Mouse (Mus musculus): ENCODE results near the gene Fut2. TPM values are rescaled to one million over a fixed set of nuclear protein-coding genes. Genes with fewer than 3 reads are reported as not detected.

The Fut2 gene
- not detected in 2 replicates for polyA plus RNA-seq (2012; ENCODE audit: insufficient read depth, low replicate concordance)

DNA sequence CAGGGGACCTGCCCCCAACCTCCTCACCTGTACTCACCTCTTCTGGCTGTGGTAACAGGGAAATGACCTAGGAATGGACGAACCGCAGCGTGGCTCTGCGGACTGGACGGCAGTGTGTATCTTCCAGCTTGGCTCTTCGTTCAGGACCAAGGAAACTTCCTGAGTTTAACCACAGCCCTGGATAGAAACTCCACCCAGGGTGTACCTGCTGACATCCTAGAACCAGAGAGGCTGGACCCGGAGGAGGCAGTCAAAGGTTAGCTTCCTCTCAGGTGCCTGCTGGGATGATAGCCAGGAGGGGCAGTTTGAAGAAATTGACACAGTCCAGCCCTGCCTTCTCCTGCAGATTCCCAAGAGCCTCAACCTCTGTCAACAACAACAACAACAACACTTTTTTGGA is at the start of gene Fut2:
Fut2 (minus strand) TSS at position 234 of the 400 bp plus-strand sequence.
- Histone ChIP-seq H3K27me3 (replicated peaks) (peaks cover 28% of the 10 kb centered on the region), H3K4me3 (replicated peaks) (no peak within 1 kb of the TSS), H3K4me1 (peaks cover 16% of the 10 kb centered on the region), H3K36me3 (replicated peaks; ENCODE audit: low read length) (no peaks in the 10 kb centered on the region), H3K9me3 (no peaks in the 10 kb centered on the region)
- no peak for TF ChIP-seq GATA1 (IDR thresholded peaks at IDR 0.05; ENCODE audit: borderline replicate concordance, low read length)
- no peak for TF ChIP-seq FLI1 (IDR thresholded peaks at IDR 0.05; ENCODE audit: low read length)

DNA sequence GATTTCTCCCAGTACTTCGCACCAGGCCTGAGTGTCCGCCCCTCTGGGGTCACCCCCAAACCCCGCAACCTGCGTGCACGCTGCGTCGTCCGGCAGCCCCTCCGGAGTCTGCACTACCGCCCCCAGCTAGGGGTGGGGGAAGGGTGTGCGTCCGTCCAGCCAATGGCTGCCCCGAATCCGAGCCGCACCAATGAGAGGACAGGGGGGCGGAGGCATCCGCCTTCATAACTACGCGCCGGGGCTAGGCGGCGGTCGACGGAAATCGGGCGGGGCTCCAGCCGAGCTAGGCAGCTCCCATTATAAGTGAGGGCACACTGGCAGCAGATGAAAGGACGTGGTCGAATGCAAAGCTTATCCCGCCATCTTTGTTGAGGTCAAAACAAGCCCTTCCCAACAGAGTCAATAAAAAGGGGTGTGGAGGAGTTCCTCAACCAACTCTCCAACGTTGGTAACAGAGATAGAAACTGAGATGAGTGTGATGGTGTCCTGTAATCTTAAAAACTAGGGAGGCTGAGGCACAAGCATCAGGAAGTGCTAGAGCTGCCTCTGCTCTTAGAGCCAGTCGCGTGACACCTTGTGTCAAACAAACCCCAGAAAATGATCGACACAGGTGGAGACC is 49.0 kb upstream of the Fut2 start, which contains the start of gene Rpl18:
Rpl18 (plus strand) TSS at position 368 of the 619 bp plus-strand sequence.
- no peaks in the 10 kb centered on the region for H3K27me3 ChIP-seq (replicated peaks)
- peaks cover 74% of the 10 kb centered on the region for H3K4me1 ChIP-seq
- H3K36me3 ChIP-seq (replicated peaks; ENCODE audit: low read length) = peaks cover 63% of the 10 kb centered on the region

DNA sequence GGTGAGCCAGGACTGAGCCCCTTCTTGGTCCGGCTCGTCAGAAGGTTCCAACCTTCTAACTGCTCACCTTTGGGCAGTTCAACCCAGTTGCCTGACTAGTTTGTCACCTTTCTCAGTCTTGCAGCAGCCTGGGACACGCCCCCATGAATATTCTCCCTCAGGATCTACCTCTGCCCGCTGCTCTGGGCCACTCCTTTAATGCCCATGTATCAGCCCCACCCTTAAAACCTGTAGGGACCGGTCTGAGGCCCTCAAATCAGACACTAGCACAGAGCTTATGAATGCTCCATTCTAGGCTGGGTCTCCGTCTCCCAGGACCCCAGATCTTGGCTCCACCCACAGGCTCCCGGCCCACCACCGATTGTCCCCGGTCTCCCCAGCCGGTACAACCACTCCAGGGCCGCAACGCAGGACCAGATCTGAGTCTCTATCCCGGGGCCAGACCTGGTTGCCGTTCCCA is 48.5 kb upstream of the Fut2 start:
- Histone ChIP-seq H3K4me1 (peaks cover 74% of the 10 kb centered on the region), H3K36me3 (replicated peaks; ENCODE audit: low read length) (peaks cover 63% of the 10 kb centered on the region), H3K4me3 (replicated peaks) (peak overlapping the region; percentile 99), H3K9me3 (no peaks in the 10 kb centered on the region), H3K27me3 (replicated peaks) (no peaks in the 10 kb centered on the region)
- no peak for TF ChIP-seq GATA1 (IDR thresholded peaks at IDR 0.05; ENCODE audit: borderline replicate concordance, low read length)
- TF ChIP-seq FLI1 (IDR thresholded peaks at IDR 0.05; ENCODE audit: low read length) = no peak

More for the DNA sequence above, 49.0 kb upstream of the Fut2 start, which contains the start of gene Rpl18:
- no peaks in the 10 kb centered on the region for H3K9me3 ChIP-seq
- peak within 1 kb of the TSS; percentile 99 for H3K4me3 ChIP-seq (replicated peaks)
- TF ChIP-seq GATA1 (IDR thresholded peaks at IDR 0.05; ENCODE audit: borderline replicate concordance, low read length) = no peak; the same call in 2 of the 3 replicates
- TF ChIP-seq FLI1 (IDR thresholded peaks at IDR 0.05; ENCODE audit: low read length) = no peak

DNA sequence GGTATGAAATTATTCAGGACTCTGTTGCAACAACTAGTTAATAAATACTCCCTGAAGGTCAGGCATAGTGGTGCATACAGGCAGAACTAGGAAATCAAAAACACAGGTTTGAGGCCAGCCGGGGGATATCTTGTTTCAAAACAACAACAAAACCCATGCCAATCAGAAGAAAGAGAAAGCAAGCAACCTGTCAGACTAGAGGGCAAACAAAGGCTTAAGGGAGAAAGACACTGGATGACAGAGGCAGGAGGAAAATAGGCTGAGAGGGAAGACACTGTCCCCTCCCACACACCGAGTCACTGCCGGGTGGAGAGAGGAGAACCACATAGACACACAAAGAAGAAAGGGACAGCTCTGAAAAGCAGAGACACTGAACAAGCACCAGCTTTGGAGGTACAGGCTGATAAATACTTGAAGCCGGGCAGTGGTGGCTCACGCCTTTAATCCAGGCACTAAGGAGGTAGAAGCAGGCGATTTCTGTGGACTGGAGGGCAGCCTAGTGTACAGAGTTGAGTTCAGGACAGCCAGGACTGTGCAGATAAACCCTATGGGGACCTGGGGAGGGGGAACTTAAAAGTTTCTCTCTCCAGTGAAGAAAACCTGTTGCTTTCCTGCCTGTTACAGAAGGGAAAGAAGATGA is 47.8 kb upstream of the Fut2 start:
- no peaks in the 10 kb centered on the region for H3K27me3 ChIP-seq (replicated peaks)
- H3K4me1 ChIP-seq = peaks cover 74% of the 10 kb centered on the region
- TF ChIP-seq FLI1 (IDR thresholded peaks at IDR 0.05; ENCODE audit: low read length) (no peak), GATA1 (IDR thresholded peaks at IDR 0.05; ENCODE audit: borderline replicate concordance, low read length) (no peak)
- H3K4me3 ChIP-seq (replicated peaks) = peak overlapping the region; percentile 99
- no peaks in the 10 kb centered on the region for H3K9me3 ChIP-seq
- H3K36me3 ChIP-seq (replicated peaks; ENCODE audit: low read length) = peaks cover 63% of the 10 kb centered on the region

DNA sequence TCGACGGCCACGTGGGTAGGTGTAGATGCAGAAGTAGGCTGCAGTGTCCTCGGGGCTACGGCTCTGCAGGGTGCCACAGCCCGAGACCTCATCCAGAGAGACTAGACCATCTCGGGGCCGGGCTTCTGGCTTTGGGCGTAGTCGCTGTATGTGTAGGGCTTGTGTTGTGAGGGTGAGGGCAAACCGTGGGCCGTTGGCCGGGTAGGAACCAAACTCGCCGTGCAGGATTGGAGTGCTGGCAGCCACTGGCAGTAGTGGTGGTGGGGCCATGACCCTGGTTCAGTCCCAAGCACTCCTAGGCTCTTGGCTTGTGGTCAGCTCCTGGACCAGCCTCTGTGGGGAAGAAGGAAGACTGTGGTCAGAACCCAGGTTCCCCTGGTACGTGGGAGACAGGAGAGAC is 47.2 kb upstream of the Fut2 start:
- H3K4me3 ChIP-seq (replicated peaks) = peak overlapping the region; percentile 99
- peaks cover 77% of the 10 kb centered on the region for H3K4me1 ChIP-seq
- peaks cover 65% of the 10 kb centered on the region for H3K36me3 ChIP-seq (replicated peaks; ENCODE audit: low read length)
- H3K27me3 ChIP-seq (replicated peaks) = no peaks in the 10 kb centered on the region
- TF ChIP-seq FLI1 (IDR thresholded peaks at IDR 0.05; ENCODE audit: low read length) = no peak
- TF ChIP-seq GATA1 (IDR thresholded peaks at IDR 0.05; ENCODE audit: borderline replicate concordance, low read length) = no peak
- H3K9me3 ChIP-seq = no peaks in the 10 kb centered on the region

DNA sequence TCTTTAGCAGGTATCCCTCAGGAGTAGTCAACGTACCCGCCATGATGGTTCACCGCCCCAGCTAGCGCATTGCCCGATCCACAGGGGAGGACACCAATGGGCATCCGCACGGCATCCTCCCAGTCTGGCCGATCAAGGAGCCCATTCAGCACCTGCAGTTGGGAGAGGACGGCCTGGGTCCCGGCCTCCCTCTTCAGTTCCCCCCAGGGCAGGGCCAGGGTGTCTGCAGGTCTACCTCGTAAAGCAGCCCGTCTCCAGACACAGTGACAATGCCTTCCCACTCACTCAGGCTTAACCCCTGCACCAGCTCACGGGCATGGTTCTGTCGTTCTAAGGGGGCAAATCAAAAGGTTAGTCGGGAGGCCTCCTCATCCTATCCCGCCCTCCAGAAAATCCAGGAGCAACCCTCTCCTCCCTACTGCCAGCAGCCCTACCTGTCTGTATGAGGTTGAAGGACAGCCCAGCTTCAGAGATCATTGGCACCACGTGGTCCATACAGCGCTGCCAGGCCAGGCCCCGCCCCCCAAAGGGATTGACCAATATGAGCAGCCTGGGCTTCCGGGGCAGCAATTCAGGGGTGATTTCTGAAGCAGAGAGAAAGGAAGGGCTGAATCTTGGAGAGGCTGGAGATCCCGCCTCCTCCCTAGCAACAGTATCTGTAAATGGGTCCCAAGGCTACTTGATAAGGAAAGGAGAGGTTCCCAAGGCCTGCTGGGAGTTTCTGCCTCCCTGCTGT is 46.0 kb upstream of the Fut2 start:
- TF ChIP-seq FLI1 (IDR thresholded peaks at IDR 0.05; ENCODE audit: low read length) (no peak), GATA1 (IDR thresholded peaks at IDR 0.05; ENCODE audit: borderline replicate concordance, low read length) (no peak)
- peaks cover 90% of the 10 kb centered on the region for H3K4me1 ChIP-seq
- H3K36me3 ChIP-seq (replicated peaks; ENCODE audit: low read length) = peaks cover 68% of the 10 kb centered on the region
- H3K4me3 ChIP-seq (replicated peaks) = peak overlapping the region; percentile 99
- no peaks in the 10 kb centered on the region for H3K9me3 ChIP-seq
- H3K27me3 ChIP-seq (replicated peaks) = no peaks in the 10 kb centered on the region

DNA sequence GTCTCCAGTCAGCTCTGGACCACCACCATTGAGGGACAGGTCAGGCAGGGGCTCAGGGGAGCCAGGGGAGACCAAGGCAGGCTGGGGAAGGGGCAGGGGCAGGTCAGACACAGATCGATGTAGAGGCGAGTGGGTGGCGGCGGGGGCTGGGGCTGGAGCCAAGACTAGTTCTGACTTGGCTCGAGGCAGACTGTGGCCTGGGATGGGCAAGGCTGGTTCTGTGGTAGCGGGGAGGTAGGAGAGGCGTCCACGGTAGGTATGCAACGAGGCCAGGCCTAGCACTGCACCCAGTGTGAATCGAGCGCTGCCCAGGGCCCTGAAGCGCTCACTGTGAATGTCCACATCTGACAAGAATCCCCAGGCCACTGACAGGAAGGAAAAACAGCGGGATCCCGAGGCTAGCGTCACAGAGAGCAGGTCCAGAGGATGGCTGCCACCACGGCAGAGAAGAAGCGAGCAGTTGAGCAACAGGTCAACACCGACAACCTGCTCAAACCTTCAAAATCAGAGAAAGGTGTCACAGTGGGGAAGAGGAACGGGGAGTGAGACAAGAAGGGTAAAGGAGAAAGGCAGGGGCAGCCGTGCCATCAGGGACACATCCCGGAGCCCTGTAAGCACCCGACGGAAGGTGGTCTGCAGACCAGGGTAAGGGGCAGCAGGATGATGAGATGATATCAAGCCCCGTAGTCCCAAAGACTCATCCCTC is 45.3 kb upstream of the Fut2 start:
- Histone ChIP-seq H3K36me3 (replicated peaks; ENCODE audit: low read length) (peaks cover 67% of the 10 kb centered on the region), H3K27me3 (replicated peaks) (no peaks in the 10 kb centered on the region), H3K9me3 (no peaks in the 10 kb centered on the region), H3K4me1 (peaks cover 90% of the 10 kb centered on the region), H3K4me3 (replicated peaks) (peak overlapping the region; percentile 69)
- TF ChIP-seq GATA1 (IDR thresholded peaks at IDR 0.05; ENCODE audit: borderline replicate concordance, low read length) (no peak), FLI1 (IDR thresholded peaks at IDR 0.05; ENCODE audit: low read length) (no peak)

DNA sequence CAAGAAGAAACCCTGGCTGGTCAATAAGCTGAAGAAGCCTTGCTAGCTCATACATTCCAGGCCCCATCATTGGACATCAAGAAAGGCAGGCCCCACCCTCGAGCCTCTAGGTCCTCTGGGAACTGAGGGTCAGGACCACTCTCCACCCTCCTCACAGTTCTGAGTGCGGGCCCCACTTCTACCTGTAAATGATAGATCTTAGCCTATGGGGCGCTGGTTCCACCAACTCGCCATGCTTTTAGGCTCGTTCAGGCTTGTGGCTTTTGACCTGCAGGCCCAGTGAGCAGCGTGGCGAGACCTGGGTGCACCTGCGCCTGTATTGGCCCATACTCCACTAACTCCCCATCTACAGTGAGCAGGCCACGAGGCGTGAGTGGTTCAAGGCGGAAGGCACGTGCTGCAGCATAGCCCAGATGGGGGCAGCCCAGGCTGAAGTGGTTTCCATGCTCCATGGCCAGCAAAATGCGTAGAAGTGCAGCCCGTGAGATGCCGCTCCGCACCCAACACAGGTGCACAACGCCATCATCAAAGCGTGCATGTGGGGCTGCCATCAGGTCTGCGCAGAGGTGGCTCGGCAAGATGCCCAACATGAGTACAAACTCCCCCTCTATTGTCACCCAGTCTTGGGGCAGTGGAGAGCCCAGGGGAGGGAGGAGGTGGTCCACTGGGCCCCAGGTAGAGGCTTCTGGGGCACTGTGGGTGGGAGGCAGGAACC is 44.4 kb upstream of the Fut2 start:
- peaks cover 65% of the 10 kb centered on the region for H3K36me3 ChIP-seq (replicated peaks; ENCODE audit: low read length)
- H3K27me3 ChIP-seq (replicated peaks) = no peaks in the 10 kb centered on the region
- TF ChIP-seq FLI1 (IDR thresholded peaks at IDR 0.05; ENCODE audit: low read length) (no peak), GATA1 (IDR thresholded peaks at IDR 0.05; ENCODE audit: borderline replicate concordance, low read length) (no peak)
- H3K9me3 ChIP-seq = no peaks in the 10 kb centered on the region
- peaks cover 87% of the 10 kb centered on the region for H3K4me1 ChIP-seq
- peak overlapping the region; percentile 74 for H3K4me3 ChIP-seq (replicated peaks)
